Mouse (Mus musculus): Measurements from ENCODE around the gene Olfr556. TPM values are rescaled to one million over a fixed set of nuclear protein-coding genes. Genes with fewer than 3 reads are reported as not detected.
"Not testable (repeated sequence)": the region's sequence is repeated elsewhere in the genome, so short reads cannot be mapped to it uniquely, and the experiment has no call there.

Gene Olfr556
- not detected for total RNA-seq (2021)
- long read RNA-seq, experiment 1: 0 reads
- long read RNA-seq, experiment 2: 0 reads

GRCm38 (mm10) chr7:102664599-102664998, at the start of gene Olfr556:
TSS of gene Olfr556 (plus strand) at chr7:102664899.
- no peak for DNase-seq (ENCODE audit: low spot score in 2 of 2)

DNA sequence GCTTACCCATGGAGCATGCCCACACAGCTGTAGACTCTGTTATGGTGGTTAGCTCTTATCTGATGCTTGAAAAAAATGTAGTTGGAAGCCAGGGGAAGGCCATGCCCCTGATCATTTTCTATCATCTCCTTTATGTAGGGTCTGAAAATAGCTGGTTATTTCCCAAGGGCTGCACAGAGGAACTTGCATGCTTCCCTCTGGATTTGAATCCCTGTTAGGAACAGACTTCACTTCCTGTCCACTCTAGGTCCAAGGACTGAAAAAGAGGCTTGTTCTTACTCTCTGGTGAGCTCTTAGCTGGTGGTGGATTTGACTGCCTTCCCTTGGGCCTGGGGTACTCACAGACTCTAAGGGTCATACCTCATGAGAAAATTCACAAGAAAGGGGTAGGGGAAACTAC, 46.6 kb upstream of the Olfr556 start, which contains the start of gene Olfr553:
Gene Olfr553 (minus strand): TSS at position 101 of the 400 bp plus-strand sequence.
- DNase-seq (ENCODE audit: low spot score in 2 of 2): no peak

DNA sequence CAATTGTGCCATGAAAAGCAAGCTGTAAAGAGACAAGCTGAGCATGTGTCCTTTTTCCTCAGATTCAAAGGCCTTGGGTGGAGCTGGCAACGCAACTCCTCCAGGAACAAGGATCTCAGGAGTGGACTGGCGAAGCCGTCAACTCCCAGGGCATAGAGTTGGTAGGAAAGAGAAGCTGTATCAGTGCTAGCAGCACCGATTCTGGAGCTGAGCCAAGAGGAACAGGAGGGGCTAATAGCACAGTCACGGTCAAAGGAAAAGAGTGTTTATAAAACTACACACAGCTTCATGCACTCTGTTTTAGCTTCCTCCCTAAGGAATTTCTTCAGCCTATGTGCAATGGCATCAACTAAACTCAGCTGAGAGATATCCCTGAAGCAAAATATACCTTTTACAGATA, 45.1 kb upstream of the Olfr556 start:
- no peak for DNase-seq (ENCODE audit: low spot score in 2 of 2)

DNA sequence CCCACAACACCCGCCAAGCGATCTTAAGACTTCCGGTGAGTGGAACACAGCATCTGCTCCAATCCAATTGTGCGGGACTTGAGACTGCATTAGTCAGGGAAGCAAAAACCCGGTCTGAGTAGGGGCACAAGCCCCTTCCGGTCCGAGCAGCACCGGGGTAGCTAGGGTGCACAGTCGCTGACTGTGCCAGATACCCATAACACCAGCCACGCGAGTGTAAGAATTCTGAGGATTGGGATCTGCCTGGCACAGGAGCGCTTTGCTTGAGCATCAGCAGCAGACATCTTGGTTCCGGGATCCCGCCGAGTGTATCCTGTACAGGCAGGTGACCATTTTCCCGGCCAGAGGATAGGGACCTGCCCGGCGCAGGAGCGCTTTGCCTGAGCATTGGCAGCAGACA, 44.3 kb upstream of the Olfr556 start:
- not testable (repeated sequence) for DNase-seq (ENCODE audit: low spot score in 2 of 2)

DNA sequence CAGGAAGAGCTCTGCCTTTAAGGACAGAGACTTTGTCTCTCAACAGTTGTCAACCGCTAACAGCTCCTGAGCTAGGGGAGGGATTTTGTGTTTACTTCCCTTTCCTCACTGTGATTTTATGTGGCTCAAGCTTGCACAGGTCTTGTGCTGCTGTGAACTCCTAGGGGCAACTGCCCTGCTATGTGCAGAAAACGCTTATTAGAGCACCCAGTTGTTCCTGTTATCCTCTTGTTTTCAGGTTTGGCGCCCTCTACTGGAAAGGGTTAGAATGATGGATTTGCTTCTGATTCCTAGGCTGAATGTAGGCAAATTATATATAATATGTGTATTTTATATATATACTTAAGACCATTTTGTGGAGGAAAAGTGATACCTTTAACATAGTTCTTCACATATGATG, 28.0 kb upstream of the Olfr556 start:
- peak in 1 of 2 experiments; percentile 13 for DNase-seq (ENCODE audit: low spot score in 2 of 2)

- DNase-seq (ENCODE audit: low spot score in 2 of 2): no peak
Measured at GRCm38 (mm10) chr7:102638132-102638531, 26.6 kb upstream of the Olfr556 start, which contains the start of gene Olfr554. TSS of gene Olfr554 (plus strand) at chr7:102638432.

GRCm38 (mm10) chr7:102644945-102645344, 19.8 kb upstream of the Olfr556 start:
- not testable (repeated sequence) for DNase-seq (ENCODE audit: low spot score in 2 of 2)

DNA sequence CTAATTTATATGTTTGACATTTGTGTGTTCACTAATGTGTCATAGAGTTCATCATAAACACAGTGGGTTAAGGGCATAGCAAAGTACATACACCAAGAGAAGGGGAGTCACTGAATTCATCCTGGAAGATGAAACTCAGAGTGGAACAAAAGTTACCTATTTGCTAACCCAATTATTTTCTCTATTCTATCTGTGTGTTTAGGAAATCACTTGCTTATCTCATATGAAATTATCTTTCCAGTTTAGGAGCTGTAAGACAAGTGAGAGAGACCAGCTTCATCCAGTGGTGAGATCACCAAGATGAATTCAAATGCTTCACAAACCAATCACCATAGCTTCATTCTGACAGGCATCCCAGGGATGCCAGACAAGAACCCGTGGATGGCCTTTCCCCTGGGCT, 6.2 kb upstream of the Olfr556 start, which contains the start of gene Olfr555:
Gene Olfr555 (plus strand): TSS at position 301 of the 400 bp plus-strand sequence.
- DNase-seq (ENCODE audit: low spot score in 2 of 2): no peak

GRCm38 (mm10) chr7:102665378-102665777, 679 bp downstream of the Olfr556 start:
- DNase-seq (ENCODE audit: low spot score in 2 of 2): no peak

- no peak for DNase-seq (ENCODE audit: low spot score in 2 of 2)
Measured at GRCm38 (mm10) chr7:102676225-102676624, 11.5 kb downstream of the Olfr556 start.

DNA sequence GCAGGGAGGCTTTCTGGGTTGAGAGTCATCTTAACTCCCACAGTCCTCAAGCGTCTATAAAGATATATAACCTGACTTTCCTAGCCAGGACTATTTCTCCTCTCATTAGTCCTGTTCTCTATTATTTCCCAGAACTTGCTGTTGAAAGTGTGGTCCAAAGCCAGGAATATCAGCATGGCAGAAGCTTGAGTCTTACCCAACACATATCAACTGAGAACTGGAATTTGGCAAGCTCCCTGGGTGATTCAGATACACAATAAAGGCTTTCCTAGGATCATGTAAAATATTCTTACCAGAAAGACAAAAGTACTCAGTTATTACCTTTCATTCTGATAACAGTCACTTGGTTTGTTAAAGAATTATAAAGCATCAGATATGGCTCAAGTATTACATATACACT, 17.2 kb downstream of the Olfr556 start:
- DNase-seq (ENCODE audit: low spot score in 2 of 2): no peak

- peak; percentile 63 to 79 for DNase-seq (ENCODE audit: low spot score in 2 of 2)
Measured at GRCm38 (mm10) chr7:102686944-102687501, 22.3 kb downstream of the Olfr556 start, which contains the start of gene Trim68. TSS of gene Trim68 (minus strand) at chr7:102687327.

DNA sequence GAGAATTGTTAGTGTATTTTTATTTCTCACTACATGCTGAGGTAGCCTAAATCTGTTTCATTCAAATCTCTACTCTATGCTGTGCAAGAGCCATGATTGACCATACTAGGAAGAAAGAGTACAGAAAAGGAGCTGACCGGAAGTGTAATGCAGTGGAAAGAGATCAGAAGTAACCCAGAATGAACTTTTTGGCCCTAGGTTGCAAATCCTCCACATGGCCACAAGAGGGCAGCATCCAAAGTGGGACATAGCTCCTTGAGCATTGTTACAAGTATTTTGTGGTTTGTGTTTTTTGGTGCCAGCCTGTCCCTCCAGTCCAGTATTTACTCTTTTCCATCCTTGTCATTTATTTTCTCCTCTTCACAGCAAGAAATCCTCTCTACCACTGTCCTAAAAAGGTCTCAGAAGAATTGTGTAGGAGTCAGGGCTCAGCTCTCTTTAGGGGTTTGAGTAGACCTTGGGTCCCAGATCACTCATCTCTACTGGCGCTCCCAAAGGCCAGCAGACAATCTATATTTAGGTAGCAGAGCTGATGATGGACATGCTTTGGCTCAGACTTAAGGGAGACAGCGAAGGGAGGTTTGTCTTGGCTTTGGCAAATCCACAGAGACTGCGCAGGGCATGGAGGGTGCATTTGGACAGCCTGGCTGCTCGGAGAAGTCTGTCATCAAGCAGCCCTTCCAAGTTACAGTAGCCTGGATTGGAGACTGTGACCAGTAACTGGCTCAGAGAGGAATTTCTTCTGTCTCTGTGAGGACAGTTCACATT, 30.8 kb downstream of the Olfr556 start, which contains the start of gene Olfr557:
Gene Olfr557 (plus strand): TSS at position 553 of the 768 bp plus-strand sequence.
- DNase-seq (ENCODE audit: low spot score in 2 of 2): no peak

DNA sequence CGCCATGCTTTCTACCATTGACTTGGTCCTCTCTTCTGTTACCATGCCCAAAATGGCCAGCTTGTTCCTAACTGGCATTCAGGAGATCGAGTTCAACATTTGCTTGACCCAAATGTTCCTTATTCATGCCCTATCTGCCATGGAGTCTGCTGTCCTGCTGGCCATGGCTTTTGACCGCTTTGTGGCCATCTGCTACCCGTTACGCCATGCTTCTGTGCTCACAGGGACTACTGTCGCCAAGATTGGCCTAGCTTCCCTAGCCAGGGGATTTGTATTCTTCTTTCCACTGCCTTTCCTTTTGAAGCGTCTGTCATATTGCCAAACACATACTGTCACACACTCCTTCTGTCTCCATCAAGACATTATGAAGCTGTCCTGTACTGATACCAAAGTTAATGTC, 33.8 kb downstream of the Olfr556 start:
- DNase-seq (ENCODE audit: low spot score in 2 of 2): no peak

DNA sequence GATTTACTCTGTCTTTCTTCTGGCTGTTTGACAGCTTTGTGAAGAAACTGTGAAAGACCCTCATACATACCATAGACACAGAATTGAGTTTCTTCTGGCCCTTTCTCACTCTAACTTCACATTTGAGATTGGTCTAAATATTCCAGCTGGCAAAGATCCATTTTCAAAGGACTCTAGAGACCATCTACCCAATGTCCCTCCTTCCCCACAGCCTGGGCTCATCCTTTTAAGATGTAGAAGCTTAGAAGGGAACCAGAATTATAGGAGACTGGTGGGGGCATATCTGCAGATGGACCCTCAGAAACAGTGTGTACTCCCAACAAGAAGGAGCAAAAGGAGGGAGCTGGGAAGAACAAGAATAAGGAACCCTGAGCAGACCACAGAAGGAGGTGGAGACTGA, 37.2 kb downstream of the Olfr556 start, which contains the start of gene Olfr558:
Gene Olfr558 (plus strand): TSS at position 301 of the 400 bp plus-strand sequence.
- no peak for DNase-seq (ENCODE audit: low spot score in 2 of 2)

- no peak for DNase-seq (ENCODE audit: low spot score in 2 of 2)
Measured at GRCm38 (mm10) chr7:102718970-102719369, 54.3 kb downstream of the Olfr556 start, which contains the start of gene Olfr33. TSS of gene Olfr33 (minus strand) at chr7:102719070.

Other genes starting within 250 kb of the Olfr556 start
- 10 to 100 TPM; 72.0 to 73.4 TPM for gene Rrm1, start 223.2 kb upstream of the Olfr556 start, total RNA-seq (2021)
- gene Olfr543, start 183.2 kb upstream of the Olfr556 start, total RNA-seq (2021): not detected
- gene Olfr544, start 176.6 kb upstream of the Olfr556 start, total RNA-seq (2021): not detected
- not detected for gene Olfr545, start 165.3 kb upstream of the Olfr556 start, total RNA-seq (2021)
- gene Olfr547, start 130.2 kb upstream of the Olfr556 start, total RNA-seq (2021): not detected
- gene Olfr548-ps1, start 124.0 kb upstream of the Olfr556 start, total RNA-seq (2021): not detected
- gene Olfr549, start 115.0 kb upstream of the Olfr556 start, total RNA-seq (2021): not detected
- gene Trim21, start 99.4 kb upstream of the Olfr556 start, total RNA-seq (2021): 10 to 100 TPM; 21.2 to 21.9 TPM
- not detected for gene Olfr550, start 93.5 kb upstream of the Olfr556 start, total RNA-seq (2021)
- not detected for gene Olfr551, start 73.0 kb upstream of the Olfr556 start, total RNA-seq (2021)
- gene Olfr552, start 67.1 kb upstream of the Olfr556 start, total RNA-seq (2021): under 1 TPM in 1 of 2 experiments, not detected in 1; 0.08 TPM
- not detected for gene Olfr553, start 46.7 kb upstream of the Olfr556 start, total RNA-seq (2021)
- gene Olfr554, start 26.5 kb upstream of the Olfr556 start, total RNA-seq (2021): not detected
- gene Olfr555, start 6.1 kb upstream of the Olfr556 start, total RNA-seq (2021): not detected
- 10 to 100 TPM; 16.0 to 20.2 TPM for gene Trim68, start 22.4 kb downstream of the Olfr556 start, total RNA-seq (2021)
- gene Olfr557, start 31.0 kb downstream of the Olfr556 start, total RNA-seq (2021): not detected
- under 1 TPM; 0.54 to 0.62 TPM for gene Olfr558, start 37.3 kb downstream of the Olfr556 start, total RNA-seq (2021)
- not detected for gene Olfr33, start 54.2 kb downstream of the Olfr556 start, total RNA-seq (2021)
- not detected for gene Olfr559, start 62.6 kb downstream of the Olfr556 start, total RNA-seq (2021)
- not detected for gene Olfr560, start 94.5 kb downstream of the Olfr556 start, total RNA-seq (2021)
- 1 to 10 TPM; 1.1 to 1.9 TPM for gene Olfr78, start 94.6 kb downstream of the Olfr556 start, total RNA-seq (2021)
- gene Olfr561, start 106.3 kb downstream of the Olfr556 start, total RNA-seq (2021): not detected
- gene Olfr564, start 138.6 kb downstream of the Olfr556 start, total RNA-seq (2021): not detected
- not detected for gene Olfr566, start 193.9 kb downstream of the Olfr556 start, total RNA-seq (2021)
- gene Olfr568, start 212.2 kb downstream of the Olfr556 start, total RNA-seq (2021): not detected
- gene Olfr569, start 226.0 kb downstream of the Olfr556 start, total RNA-seq (2021): not detected
- not detected for gene Olfr570, start 229.7 kb downstream of the Olfr556 start, total RNA-seq (2021)

All from adrenal gland, postnatal 4 days (tissue).